Mouse (Mus musculus): Measurements from ENCODE around the gene Acot1. TPM values are rescaled to one million over a fixed set of nuclear protein-coding genes. Genes with fewer than 3 reads are reported as not detected.
"Not testable (repeated sequence)": the region's sequence is repeated elsewhere in the genome, so short reads cannot be mapped to it uniquely, and the experiment has no call there.

Acot1 gene
- polyA plus RNA-seq, 1 experiment from 2014 or later = 48.8 TPM

DNA sequence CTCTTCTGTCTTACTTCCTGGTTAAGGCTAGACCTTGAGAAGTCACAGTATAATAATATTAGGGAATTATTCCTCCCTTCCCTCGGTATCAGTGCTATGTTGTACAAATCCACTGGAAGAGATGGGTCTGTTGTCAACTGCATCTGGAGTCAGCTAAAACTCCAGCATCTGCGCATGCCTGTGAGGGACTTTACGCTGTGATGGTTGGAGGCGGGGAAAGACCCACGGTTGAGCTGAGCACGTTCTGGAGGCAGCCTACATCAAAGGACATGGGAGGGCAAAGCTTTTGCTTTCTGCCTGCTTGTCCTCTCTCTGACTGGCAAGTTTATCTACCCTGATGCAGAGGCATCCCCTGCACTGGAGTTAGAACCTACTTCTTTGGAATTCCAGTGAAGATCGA lies 16.6 kb downstream of the Acot1 start:
- Histone ChIP-seq H3K4me3 (ENCODE audit: low read depth, low read length) (no peak overlapping the region), H3K27me3 (ENCODE audit: control insufficient read depth, insufficient read depth, low read length) (no peaks in the 10 kb centered on the region), H3K4me1 (ENCODE audit: control insufficient read depth, insufficient read depth, low read length) (no peaks in the 10 kb centered on the region), H3K9me3 (ENCODE audit: control insufficient read depth, low read depth, low read length) (no peaks in the 10 kb centered on the region), H3K9ac (replicated peaks; ENCODE audit: low read depth, low read length) (no peak overlapping the region), H3K36me3 (ENCODE audit: control insufficient read depth, insufficient read depth, low read length) (no peaks in the 10 kb centered on the region), H3K4me2 (replicated peaks; ENCODE audit: low read depth, low read length) (no peak overlapping the region), H3K27ac (ENCODE audit: low read length) (no peak overlapping the region)
- ATAC-seq (ENCODE audit: insufficient number of reproducible peaks, insufficient read depth, low FRiP score, low read depth) = no peak
- 83% methylated on average over 7 of the region's 7 CpGs for WGBS

DNA sequence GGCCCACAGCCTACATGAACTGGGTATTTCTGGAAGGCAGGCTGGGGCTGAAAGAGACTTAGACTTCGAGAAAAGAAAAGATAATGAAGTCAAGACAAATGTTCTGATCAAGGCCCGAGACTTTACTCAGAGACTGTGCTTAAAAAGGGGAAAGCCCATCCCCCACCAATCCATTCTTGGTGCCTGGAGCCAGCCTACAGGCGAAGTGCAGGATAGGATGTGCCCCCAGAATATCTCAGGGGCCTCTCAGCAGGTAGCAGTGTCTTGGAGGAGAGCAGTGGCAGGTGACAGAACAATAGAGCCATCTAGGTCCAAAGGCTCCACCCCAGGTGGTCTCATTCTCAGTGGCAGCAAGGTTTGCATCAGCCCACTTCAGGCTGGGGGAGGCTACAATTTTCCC lies 19.0 kb downstream of the Acot1 start:
- not testable (repeated sequence) for H3K4me2 ChIP-seq (replicated peaks; ENCODE audit: low read depth, low read length); H3K36me3 ChIP-seq (ENCODE audit: control insufficient read depth, insufficient read depth, low read length); H3K27ac ChIP-seq (ENCODE audit: low read length); H3K27me3 ChIP-seq (ENCODE audit: control insufficient read depth, insufficient read depth, low read length); H3K4me3 ChIP-seq (ENCODE audit: low read depth, low read length); H3K4me1 ChIP-seq (ENCODE audit: control insufficient read depth, insufficient read depth, low read length); H3K9me3 ChIP-seq (ENCODE audit: control insufficient read depth, low read depth, low read length); ATAC-seq (ENCODE audit: insufficient number of reproducible peaks, insufficient read depth, low FRiP score, low read depth); H3K9ac ChIP-seq (replicated peaks; ENCODE audit: low read depth, low read length)
- WGBS = 55% methylated on average over 3 of the region's 3 CpGs

DNA sequence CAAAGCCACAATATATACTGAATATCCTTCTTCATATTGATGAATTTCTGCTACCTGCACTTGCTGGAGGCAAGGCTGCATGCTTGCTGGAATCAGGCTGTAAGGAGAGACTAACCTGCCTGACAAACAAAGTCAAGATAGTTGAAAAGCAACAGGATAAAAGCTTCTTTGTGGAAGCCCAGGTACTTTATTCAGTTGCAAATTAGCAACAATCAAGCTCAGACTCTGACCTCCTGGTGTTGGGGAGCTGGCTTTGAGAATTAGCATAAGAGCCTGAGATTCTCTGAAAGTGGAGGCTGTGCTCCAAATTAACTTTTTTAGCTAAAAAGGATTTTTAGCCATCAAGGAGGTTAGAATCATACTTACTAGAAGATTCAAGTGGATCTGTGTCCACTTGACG lies 19.8 kb downstream of the Acot1 start:
- not testable (repeated sequence) for H3K27me3 ChIP-seq (ENCODE audit: control insufficient read depth, insufficient read depth, low read length); H3K4me2 ChIP-seq (replicated peaks; ENCODE audit: low read depth, low read length); ATAC-seq (ENCODE audit: insufficient number of reproducible peaks, insufficient read depth, low FRiP score, low read depth); H3K9me3 ChIP-seq (ENCODE audit: control insufficient read depth, low read depth, low read length); H3K27ac ChIP-seq (ENCODE audit: low read length); H3K9ac ChIP-seq (replicated peaks; ENCODE audit: low read depth, low read length); H3K4me1 ChIP-seq (ENCODE audit: control insufficient read depth, insufficient read depth, low read length); H3K36me3 ChIP-seq (ENCODE audit: control insufficient read depth, insufficient read depth, low read length); H3K4me3 ChIP-seq (ENCODE audit: low read depth, low read length)
- WGBS = 86% methylated on average over 1 of the region's 1 CpGs

DNA sequence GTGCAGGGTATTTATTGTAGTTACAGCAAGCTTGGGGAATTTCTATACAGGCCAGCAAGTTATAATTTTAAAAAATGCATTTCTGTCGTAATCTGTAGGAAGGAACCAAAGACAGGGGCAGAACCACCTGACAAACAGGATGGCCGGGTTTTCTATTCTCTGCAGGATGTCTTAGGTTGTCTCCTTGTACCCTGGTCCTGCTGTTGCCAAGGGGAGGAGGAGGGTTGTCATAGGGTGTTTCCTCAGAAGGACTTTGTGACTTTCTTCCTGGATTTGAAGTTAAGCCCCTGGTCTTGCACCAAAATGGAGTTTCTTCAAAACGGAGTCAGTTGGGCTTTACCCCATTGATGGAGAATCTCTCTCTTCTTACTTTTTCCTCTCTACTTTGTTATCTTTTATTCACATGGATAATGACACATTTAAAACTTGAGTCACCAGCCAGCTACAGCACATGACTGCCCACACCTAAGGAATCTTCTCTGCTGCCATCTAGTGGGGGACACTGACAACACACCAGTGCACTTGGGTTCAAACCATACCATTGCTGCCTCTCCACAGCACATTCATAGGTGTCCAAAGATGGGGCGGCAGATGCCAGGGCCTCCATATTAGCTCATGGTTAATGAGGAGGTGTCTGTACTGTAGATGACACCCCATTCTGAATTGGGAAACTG lies 21.5 kb downstream of the Acot1 start:
- WGBS = 66% methylated on average over 4 of the region's 4 CpGs
- Histone ChIP-seq H3K9me3 (ENCODE audit: control insufficient read depth, low read depth, low read length) (no peaks in the 10 kb centered on the region), H3K9ac (replicated peaks; ENCODE audit: low read depth, low read length) (no peak overlapping the region), H3K4me1 (ENCODE audit: control insufficient read depth, insufficient read depth, low read length) (no peaks in the 10 kb centered on the region), H3K4me3 (ENCODE audit: low read depth, low read length) (no peak overlapping the region), H3K36me3 (ENCODE audit: control insufficient read depth, insufficient read depth, low read length) (no peaks in the 10 kb centered on the region), H3K4me2 (replicated peaks; ENCODE audit: low read depth, low read length) (no peak overlapping the region), H3K27ac (ENCODE audit: low read length) (no peak overlapping the region), H3K27me3 (ENCODE audit: control insufficient read depth, insufficient read depth, low read length) (no peaks in the 10 kb centered on the region)
- ATAC-seq (ENCODE audit: insufficient number of reproducible peaks, insufficient read depth, low FRiP score, low read depth) = 0 out of 2 replicates have a peak, but pooled peaks have one; percentile 46

DNA sequence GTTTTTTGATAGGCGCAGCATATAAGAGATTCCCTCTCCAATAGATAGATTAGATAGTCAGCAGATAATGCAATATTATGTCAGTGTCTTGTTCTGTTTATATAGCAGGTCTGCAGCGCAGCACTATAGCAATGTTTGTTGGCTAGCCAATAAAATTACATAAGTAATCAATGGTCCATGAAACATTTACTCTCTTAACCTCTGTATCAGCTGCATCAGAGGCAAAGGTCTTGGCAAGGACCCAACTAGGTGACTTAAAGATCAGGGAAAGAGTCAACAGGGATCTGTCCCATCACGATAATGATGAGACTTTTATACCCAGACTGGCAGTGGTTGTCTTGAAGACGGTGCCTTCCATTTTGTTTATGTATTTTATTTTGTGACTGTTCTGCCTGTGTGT lies 23.6 kb downstream of the Acot1 start:
- no peak overlapping the region for H3K27ac ChIP-seq (ENCODE audit: low read length)
- no peak for ATAC-seq (ENCODE audit: insufficient number of reproducible peaks, insufficient read depth, low FRiP score, low read depth)
- no peaks in the 10 kb centered on the region for H3K27me3 ChIP-seq (ENCODE audit: control insufficient read depth, insufficient read depth, low read length)
- H3K36me3 ChIP-seq (ENCODE audit: control insufficient read depth, insufficient read depth, low read length) = no peaks in the 10 kb centered on the region
- no peaks in the 10 kb centered on the region for H3K4me1 ChIP-seq (ENCODE audit: control insufficient read depth, insufficient read depth, low read length)
- no peak overlapping the region for H3K4me2 ChIP-seq (replicated peaks; ENCODE audit: low read depth, low read length)
- H3K9ac ChIP-seq (replicated peaks; ENCODE audit: low read depth, low read length) = no peak overlapping the region
- no peaks in the 10 kb centered on the region for H3K9me3 ChIP-seq (ENCODE audit: control insufficient read depth, low read depth, low read length)
- WGBS = 77% methylated on average over 4 of the region's 4 CpGs
- H3K4me3 ChIP-seq (ENCODE audit: low read depth, low read length) = no peak overlapping the region

DNA sequence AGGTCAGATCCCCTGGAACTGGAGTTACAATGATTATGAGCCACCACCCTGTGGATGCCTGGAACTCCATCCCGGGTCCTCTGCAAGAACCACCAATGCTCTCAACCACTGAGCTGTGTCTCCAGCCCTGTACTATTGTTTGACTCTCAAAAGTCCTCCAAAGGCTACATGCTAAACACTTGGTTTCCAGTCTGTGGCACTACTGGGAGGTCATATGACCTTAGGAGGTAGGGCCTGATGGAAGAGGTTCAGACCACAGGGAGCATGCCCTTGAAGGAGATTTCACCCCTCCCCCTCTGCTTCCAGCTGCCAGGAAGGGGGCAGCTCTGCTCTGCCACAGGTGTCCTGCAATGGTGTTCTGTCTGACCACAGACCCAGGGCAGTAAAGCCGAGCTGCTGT lies 24.0 kb downstream of the Acot1 start:
- H3K9me3 ChIP-seq (ENCODE audit: control insufficient read depth, low read depth, low read length); H3K36me3 ChIP-seq (ENCODE audit: control insufficient read depth, insufficient read depth, low read length); H3K27ac ChIP-seq (ENCODE audit: low read length); H3K4me2 ChIP-seq (replicated peaks; ENCODE audit: low read depth, low read length); ATAC-seq (ENCODE audit: insufficient number of reproducible peaks, insufficient read depth, low FRiP score, low read depth); H3K9ac ChIP-seq (replicated peaks; ENCODE audit: low read depth, low read length); H3K4me3 ChIP-seq (ENCODE audit: low read depth, low read length); H3K27me3 ChIP-seq (ENCODE audit: control insufficient read depth, insufficient read depth, low read length); H3K4me1 ChIP-seq (ENCODE audit: control insufficient read depth, insufficient read depth, low read length): not testable (repeated sequence)
- 73% methylated on average over 2 of the region's 2 CpGs for WGBS

DNA sequence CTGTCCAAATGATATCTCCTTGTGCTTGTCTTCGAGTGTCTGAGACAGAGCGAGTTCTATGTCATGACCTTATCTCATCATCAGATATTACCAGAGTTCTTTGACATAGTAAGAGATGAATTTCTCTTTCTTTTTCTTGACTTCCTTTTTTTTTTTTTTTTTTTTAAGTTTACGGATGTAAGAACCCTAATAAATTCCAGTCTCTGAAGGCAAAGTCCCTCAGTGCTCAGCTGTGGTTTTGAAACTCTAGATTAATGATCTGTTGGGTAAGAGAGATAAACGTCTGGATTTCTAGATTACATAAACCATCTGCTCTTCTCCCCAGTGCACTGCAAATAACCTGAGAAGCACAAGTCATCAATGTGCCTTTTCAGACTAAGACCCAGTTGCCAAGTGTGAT lies 24.8 kb downstream of the Acot1 start:
- WGBS = 30% methylated on average over 4 of the region's 4 CpGs
- no peak overlapping the region for H3K27ac ChIP-seq (ENCODE audit: low read length)
- H3K4me3 ChIP-seq (ENCODE audit: low read depth, low read length) = no peak overlapping the region
- no peaks in the 10 kb centered on the region for H3K27me3 ChIP-seq (ENCODE audit: control insufficient read depth, insufficient read depth, low read length)
- no peak overlapping the region for H3K9ac ChIP-seq (replicated peaks; ENCODE audit: low read depth, low read length)
- ATAC-seq (ENCODE audit: insufficient number of reproducible peaks, insufficient read depth, low FRiP score, low read depth) = no peak
- H3K4me1 ChIP-seq (ENCODE audit: control insufficient read depth, insufficient read depth, low read length) = no peaks in the 10 kb centered on the region
- no peaks in the 10 kb centered on the region for H3K36me3 ChIP-seq (ENCODE audit: control insufficient read depth, insufficient read depth, low read length)
- H3K4me2 ChIP-seq (replicated peaks; ENCODE audit: low read depth, low read length) = no peak overlapping the region
- no peaks in the 10 kb centered on the region for H3K9me3 ChIP-seq (ENCODE audit: control insufficient read depth, low read depth, low read length)

DNA sequence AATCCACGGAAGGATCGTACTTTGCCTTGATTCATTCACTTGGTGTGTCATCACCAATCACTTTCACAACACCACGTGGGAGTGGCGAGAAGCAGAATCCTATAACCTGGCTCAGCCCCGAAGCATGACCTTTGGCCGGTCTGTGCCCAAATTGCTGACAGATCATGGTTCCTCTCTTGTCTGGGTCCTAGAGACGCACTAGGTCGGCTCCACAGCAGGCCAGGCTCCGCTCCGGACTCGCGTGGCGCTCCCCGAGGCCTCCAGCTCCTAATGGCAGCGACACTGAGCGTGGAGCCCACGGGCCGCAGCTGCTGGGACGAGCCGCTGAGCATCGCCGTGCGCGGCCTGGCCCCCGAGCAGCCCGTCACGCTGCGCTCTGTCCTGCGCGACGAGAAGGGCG lies 29.0 kb downstream of the Acot1 start, which contains the start of gene Acot4:
Gene Acot4 (plus strand): TSS at position 139 of the 400 bp plus-strand sequence.
- 0 out of 2 replicates have a peak, but pooled peaks have one; percentile 37 for ATAC-seq (ENCODE audit: insufficient number of reproducible peaks, insufficient read depth, low FRiP score, low read depth)
- H3K4me3 ChIP-seq (ENCODE audit: low read depth, low read length) = peak within 1 kb of the TSS; percentile 42
- H3K27me3 ChIP-seq (ENCODE audit: control insufficient read depth, insufficient read depth, low read length); H3K4me1 ChIP-seq (ENCODE audit: control insufficient read depth, insufficient read depth, low read length); H3K9me3 ChIP-seq (ENCODE audit: control insufficient read depth, low read depth, low read length); H3K27ac ChIP-seq (ENCODE audit: low read length); H3K36me3 ChIP-seq (ENCODE audit: control insufficient read depth, insufficient read depth, low read length): not testable (repeated sequence)
- peak within 1 kb of the TSS; percentile 60 for H3K4me2 ChIP-seq (replicated peaks; ENCODE audit: low read depth, low read length)
- H3K9ac ChIP-seq (replicated peaks; ENCODE audit: low read depth, low read length) = peak within 1 kb of the TSS; percentile 28; the same call in 1 of the 2 replicates
- 9% methylated on average over 23 of the region's 32 CpGs for WGBS

DNA sequence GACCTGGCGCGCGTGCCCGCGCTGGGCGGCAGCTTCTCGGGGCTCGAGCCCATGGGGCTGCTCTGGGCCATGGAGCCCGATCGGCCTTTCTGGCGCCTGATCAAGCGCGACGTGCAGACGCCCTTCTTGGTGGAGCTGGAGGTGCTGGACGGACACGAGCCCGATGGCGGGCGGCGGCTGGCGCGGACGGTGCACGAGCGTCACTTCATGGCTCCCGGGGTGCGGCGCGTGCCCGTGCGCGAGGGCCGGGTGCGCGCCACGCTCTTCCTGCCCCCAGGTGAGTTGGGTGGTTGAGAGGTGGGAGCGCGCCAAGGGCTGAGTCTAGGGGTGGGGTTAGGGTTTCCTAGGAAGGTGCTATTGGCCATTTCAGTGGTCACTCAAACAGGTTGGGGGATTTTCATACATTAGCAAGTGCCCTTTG lies 29.4 kb downstream of the Acot1 start, which contains the start of gene Gm49366:
Gene Gm49366 (plus strand): TSS at position 245 of the 421 bp plus-strand sequence.
- H3K9me3 ChIP-seq (ENCODE audit: control insufficient read depth, low read depth, low read length); H3K27ac ChIP-seq (ENCODE audit: low read length); H3K36me3 ChIP-seq (ENCODE audit: control insufficient read depth, insufficient read depth, low read length); H3K4me1 ChIP-seq (ENCODE audit: control insufficient read depth, insufficient read depth, low read length); H3K27me3 ChIP-seq (ENCODE audit: control insufficient read depth, insufficient read depth, low read length); ATAC-seq (ENCODE audit: insufficient number of reproducible peaks, insufficient read depth, low FRiP score, low read depth): not testable (repeated sequence)
- Histone ChIP-seq H3K9ac (replicated peaks; ENCODE audit: low read depth, low read length) (peak within 1 kb of the TSS; percentile 28; the same call in 1 of the 2 replicates), H3K4me2 (replicated peaks; ENCODE audit: low read depth, low read length) (peak within 1 kb of the TSS; percentile 60), H3K4me3 (ENCODE audit: low read depth, low read length) (peak within 1 kb of the TSS; percentile 42)
- 2% methylated on average over 39 of the region's 39 CpGs for WGBS
